Comparison of ENCODE assay signal across 17 mouse cellular contexts in the genomic region with DNA sequence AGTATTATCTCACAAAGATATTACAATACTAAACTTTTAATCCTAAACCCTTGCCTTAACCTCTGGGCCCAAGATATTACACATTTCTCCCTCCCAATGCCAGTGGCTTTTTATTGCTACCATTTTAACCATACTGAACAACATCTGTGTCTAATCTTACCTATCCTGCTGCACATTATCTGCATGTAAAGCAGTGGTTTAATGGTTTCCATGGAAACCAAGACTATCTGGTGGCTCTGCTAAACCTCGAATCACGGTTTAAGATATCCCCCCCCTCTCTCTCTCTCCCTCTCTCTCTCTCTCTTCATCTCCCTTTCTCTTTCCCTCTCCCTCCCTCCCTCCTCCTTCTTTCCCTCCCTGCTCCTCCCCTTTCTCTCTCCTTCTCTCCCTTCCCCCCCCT.
DNase-seq lines count a peak whose midpoint lies in the region; ATAC-seq lines count a peak whose summit lies in the region.
"Had no signal": no experiment of that assay in that cellular context is flagged by ENCODE, and none has a peak within 500 bp of the region (broad histone marks: within the 10 kb centered on the region; RNA-seq: fewer than 3 reads in every experiment).

No protein-coding gene starts in this region.

- no peaks in the 10 kb centered on the region for H3K27me3 ChIP-seq in forebrain, embryonic 14.5 days (replicated peaks; ENCODE audit: control insufficient read depth, insufficient read depth, low read length)
- H3K27me3 ChIP-seq in forebrain, embryonic 11.5 days (ENCODE audit: control insufficient read depth, insufficient read depth, low read length), result no peaks in the 10 kb centered on the region
- H3K27me3 ChIP-seq in neural tube, embryonic 14.5 days (ENCODE audit: control insufficient read depth, insufficient read depth, low read length), result no peaks in the 10 kb centered on the region
- no peaks in the 10 kb centered on the region for H3K27me3 ChIP-seq in limb, embryonic 11.5 days (ENCODE audit: control insufficient read depth, insufficient read depth, low read length)
- H3K27me3 ChIP-seq: heart, embryonic 12.5 days; kidney, embryonic 15.5 days; liver, embryonic 15.5 days had no signal

- WGBS in forebrain, embryonic 14.5 days, result 16% methylated on average over 2 of the region's 2 CpGs
- 24% methylated on average over 2 of the region's 2 CpGs for WGBS in forebrain, embryonic 11.5 days
- 28% methylated on average over 2 of the region's 2 CpGs for WGBS in neural tube, embryonic 14.5 days
- 10% methylated on average over 2 of the region's 2 CpGs for WGBS in limb, embryonic 11.5 days

- H3K4me1 ChIP-seq in forebrain, embryonic 14.5 days (ENCODE audit: control insufficient read depth, insufficient read depth, low read length), result no peaks in the 10 kb centered on the region
- H3K4me1 ChIP-seq in forebrain, embryonic 11.5 days (replicated peaks; ENCODE audit: control insufficient read depth, insufficient read depth, low read length), result no peaks in the 10 kb centered on the region
- no peaks in the 10 kb centered on the region for H3K4me1 ChIP-seq in neural tube, embryonic 14.5 days (ENCODE audit: control insufficient read depth, insufficient read depth, low read length)
- H3K4me1 ChIP-seq in limb, embryonic 11.5 days (ENCODE audit: control insufficient read depth, insufficient read depth, low read length), result peaks cover 7% of the 10 kb centered on the region; the same call in 1 of the 2 replicates
- H3K4me1 ChIP-seq: heart, embryonic 12.5 days; kidney, embryonic 15.5 days; liver, embryonic 15.5 days had no signal

- H3K4me3 ChIP-seq in forebrain, embryonic 14.5 days (ENCODE audit: low read depth, low read length), result no peak overlapping the region
- no peak overlapping the region for H3K4me3 ChIP-seq in forebrain, embryonic 11.5 days (ENCODE audit: low read depth, low read length)
- H3K4me3 ChIP-seq in neural tube, embryonic 14.5 days (ENCODE audit: low read depth, low read length), result no peak overlapping the region
- no peak overlapping the region for H3K4me3 ChIP-seq in limb, embryonic 11.5 days (ENCODE audit: low read depth, low read length)
- H3K4me3 ChIP-seq: heart, embryonic 12.5 days; kidney, embryonic 15.5 days; liver, embryonic 15.5 days had no signal

- no peak overlapping the region for H3K9ac ChIP-seq in forebrain, embryonic 14.5 days (ENCODE audit: low read length)
- H3K9ac ChIP-seq in forebrain, embryonic 11.5 days (ENCODE audit: low read length), result no peak overlapping the region
- no peak overlapping the region for H3K9ac ChIP-seq in neural tube, embryonic 14.5 days (replicated peaks; ENCODE audit: low read depth, low read length)
- no peak overlapping the region for H3K9ac ChIP-seq in limb, embryonic 11.5 days (ENCODE audit: low read length)
- H3K9ac ChIP-seq: heart, embryonic 12.5 days; kidney, embryonic 15.5 days; liver, embryonic 15.5 days had no signal

- peak; percentile 50 for DNase-seq in forebrain, embryonic 14.5 days (ENCODE audit: low spot score)
- DNase-seq in forebrain, embryonic 11.5 days (ENCODE audit: low spot score), result no peak
- DNase-seq in neural tube, embryonic 10.5 days (ENCODE audit: extremely low spot score, low spot score), result no peak
- DNase-seq in limb, embryonic 11.5 days (ENCODE audit: low spot score), result no peak
- DNase-seq in ovary, postnatal 14 days (ENCODE audit: low spot score), result no peak
- no peak for DNase-seq in testis, postnatal 14 days (ENCODE audit: low spot score)
- DNase-seq in lung, postnatal 10 days, result no peak
- DNase-seq: adrenal gland, adult 8-10 months; cerebellum, adult 11-12 months; layer of hippocampus, postnatal 36 days; spleen, adult 18-20 months had no signal

- H3K27ac ChIP-seq in forebrain, embryonic 14.5 days (ENCODE audit: low read depth, low read length), result no peak overlapping the region
- no peak overlapping the region for H3K27ac ChIP-seq in forebrain, embryonic 11.5 days (ENCODE audit: low read depth, low read length)
- H3K27ac ChIP-seq in neural tube, embryonic 14.5 days (ENCODE audit: low read depth, low read length), result no peak overlapping the region
- no peak overlapping the region for H3K27ac ChIP-seq in limb, embryonic 11.5 days (replicated peaks; ENCODE audit: low read depth, low read length)
- H3K27ac ChIP-seq: kidney, embryonic 15.5 days; liver, embryonic 15.5 days had no signal

- no peaks in the 10 kb centered on the region for H3K36me3 ChIP-seq in forebrain, embryonic 14.5 days (ENCODE audit: control insufficient read depth, insufficient read depth, low read length)
- no peaks in the 10 kb centered on the region for H3K36me3 ChIP-seq in forebrain, embryonic 11.5 days (ENCODE audit: control insufficient read depth, insufficient read depth, low read length)
- no peaks in the 10 kb centered on the region for H3K36me3 ChIP-seq in neural tube, embryonic 14.5 days (ENCODE audit: control insufficient read depth, insufficient read depth, low read length)
- no peaks in the 10 kb centered on the region for H3K36me3 ChIP-seq in limb, embryonic 11.5 days (ENCODE audit: control insufficient read depth, insufficient read depth, low read length)
- H3K36me3 ChIP-seq: heart, embryonic 12.5 days; kidney, embryonic 15.5 days; liver, embryonic 15.5 days had no signal

- ATAC-seq in forebrain, embryonic 14.5 days, result no peak
- ATAC-seq in forebrain, embryonic 11.5 days (replicated peaks; ENCODE audit: low FRiP score), result no peak
- ATAC-seq in neural tube, embryonic 14.5 days (ENCODE audit: low read depth), result peak; percentile 69; the same call in 1 of the 2 replicates
- peak; percentile 66; the same call in 1 of the 2 replicates for ATAC-seq in limb, embryonic 11.5 days (ENCODE audit: insufficient number of reproducible peaks, low FRiP score, low TSS enrichment, low read depth)
- ATAC-seq: intestine, embryonic 16.5 days; lung, postnatal 0 days had no signal

- no peak overlapping the region for H3K4me2 ChIP-seq in forebrain, embryonic 14.5 days (ENCODE audit: low read length)
- no peak overlapping the region for H3K4me2 ChIP-seq in forebrain, embryonic 11.5 days (ENCODE audit: low read depth, low read length, severe bottlenecking)
- H3K4me2 ChIP-seq in neural tube, embryonic 14.5 days (ENCODE audit: low read depth, low read length), result no peak overlapping the region
- H3K4me2 ChIP-seq in limb, embryonic 11.5 days (ENCODE audit: low read depth, severe bottlenecking), result no peak overlapping the region
- H3K4me2 ChIP-seq: heart, embryonic 12.5 days; kidney, embryonic 15.5 days; liver, embryonic 15.5 days had no signal

- H3K9me3 ChIP-seq in forebrain, embryonic 14.5 days (replicated peaks; ENCODE audit: control insufficient read depth, low read length), result 0 out of 2 replicates have a peak, but pooled peaks cover 3% of the 10 kb centered on the region
- H3K9me3 ChIP-seq in forebrain, embryonic 11.5 days (ENCODE audit: control insufficient read depth, low read length), result no peaks in the 10 kb centered on the region
- no peaks in the 10 kb centered on the region for H3K9me3 ChIP-seq in neural tube, embryonic 14.5 days (ENCODE audit: control insufficient read depth, low read length)
- no peaks in the 10 kb centered on the region; the same call in 1 of the 2 replicates for H3K9me3 ChIP-seq in limb, embryonic 11.5 days (ENCODE audit: control insufficient read depth, low read length)
- H3K9me3 ChIP-seq: heart, embryonic 12.5 days; kidney, embryonic 15.5 days; liver, embryonic 15.5 days had no signal

Comparison
In these comparisons a context has a peak if more than half of its experiments do, and no peak if none do; other contexts are left out.
1. ATAC-seq: peak in neural tube, embryonic 14.5 days (single experiment) and limb, embryonic 11.5 days (single experiment); none in forebrain, embryonic 14.5 days (single experiment) and forebrain, embryonic 11.5 days (single experiment).